Mouse (Mus musculus) adrenal gland, postnatal 25 days (tissue): Measurements from ENCODE around the gene Smg5. TPM values are rescaled to one million over a fixed set of nuclear protein-coding genes. Genes with fewer than 3 reads are reported as not detected.

ENCODE experiments used
- DNase-seq: peaks from one replicate; pipeline ENCODE4 v3.0.0; 2021; ENCODE audit warnings: mixed read lengths
- total RNA-seq: library from RNA; stranded (reverse); gene quantifications from 2 replicates; pipeline ENCODE4 v1.2.3, GENCODE M21; 2021

Smg5 gene
- total RNA-seq, 1 experiment from 2014 or later = 55.3 TPM

GRCm38 (mm10) chr3:88395742-88396141 is 59.7 kb downstream of the Smg5 start:
- no peak for DNase-seq

- no peak for DNase-seq
Measured at GRCm38 (mm10) chr3:88398666-88399065, 62.6 kb downstream of the Smg5 start.

- DNase-seq = no peak
Measured at GRCm38 (mm10) chr3:88403522-88404230, 67.6 kb downstream of the Smg5 start.

GRCm38 (mm10) chr3:88407090-88407489 is 71.0 kb downstream of the Smg5 start:
- peak; percentile 38 for DNase-seq

- DNase-seq = no peak
Measured at GRCm38 (mm10) chr3:88407529-88407928, 71.5 kb downstream of the Smg5 start.

- DNase-seq = no peak
Measured at GRCm38 (mm10) chr3:88408953-88409352, 72.9 kb downstream of the Smg5 start.

- DNase-seq = peak; percentile 93
Measured at GRCm38 (mm10) chr3:88409741-88410644, 73.9 kb downstream of the Smg5 start, which contains the start of gene Pmf1. Gene Pmf1 (minus strand): TSS chr3:88410331.

- no peak for DNase-seq
Measured at GRCm38 (mm10) chr3:88410645-88411031, 74.6 kb downstream of the Smg5 start.

- no peak for DNase-seq
Measured at GRCm38 (mm10) chr3:88411681-88412080, 75.6 kb downstream of the Smg5 start.

Other genes starting within 250 kb of the Smg5 start
- gene Mef2d, start 193.9 kb upstream of the Smg5 start, total RNA-seq = 104 TPM in 2 replicates
- gene Rhbg, start 81.6 kb upstream of the Smg5 start, total RNA-seq = 4.0 and 4.4 TPM in 2 replicates
- gene Gm38392, start 49.0 kb upstream of the Smg5 start, total RNA-seq = 1.6 and 2.5 TPM in 2 replicates
- gene Tsacc, start 39.3 kb upstream of the Smg5 start, total RNA-seq = 8.9 and 11.3 TPM in 2 replicates
- gene Cct3, start 39.1 kb upstream of the Smg5 start, total RNA-seq = 277 and 284 TPM in 2 replicates
- 183 and 214 TPM in 2 replicates for gene Glmp, start 11.2 kb upstream of the Smg5 start, total RNA-seq
- gene Tmem79, start 112 bp upstream of the Smg5 start, total RNA-seq = 6.6 and 7.8 TPM in 2 replicates
- 1.6 and 1.9 TPM in 2 replicates for gene Paqr6, start 28.3 kb downstream of the Smg5 start, total RNA-seq
- 0.79 and 2.3 TPM in 2 replicates for gene Bglap3, start 36.5 kb downstream of the Smg5 start, total RNA-seq
- 1.0 TPM in 1 of 2 replicates, not detected in the other for gene Bglap2, start 42.4 kb downstream of the Smg5 start, total RNA-seq
- 4.3 TPM in 1 of 2 replicates, not detected in the other for gene Bglap, start 48.2 kb downstream of the Smg5 start, total RNA-seq
- gene Pmf1, start 74.1 kb downstream of the Smg5 start, total RNA-seq = 34.9 and 41.2 TPM in 2 replicates
- 42.9 and 45.9 TPM in 2 replicates for gene Slc25a44, start 88.9 kb downstream of the Smg5 start, total RNA-seq
- 6.0 and 6.2 TPM in 2 replicates for gene Sema4a, start 124.9 kb downstream of the Smg5 start, total RNA-seq
- 90.6 and 91.1 TPM in 2 replicates for gene Lmna, start 173.7 kb downstream of the Smg5 start, total RNA-seq
- gene Mex3a, start 196.1 kb downstream of the Smg5 start, total RNA-seq = 3.3 and 3.5 TPM in 2 replicates
- gene Rab25, start 212.0 kb downstream of the Smg5 start, total RNA-seq = not detected in 2 replicates
- 148 and 150 TPM in 2 replicates for gene Lamtor2, start 216.8 kb downstream of the Smg5 start, total RNA-seq
- 74.3 and 87.0 TPM in 2 replicates for gene Ubqln4, start 217.5 kb downstream of the Smg5 start, total RNA-seq
- 199 and 214 TPM in 2 replicates for gene Ssr2, start 239.6 kb downstream of the Smg5 start, total RNA-seq